Mouse (Mus musculus): ENCODE measurements around the gene Tcap. TPM values are rescaled to one million over a fixed set of nuclear protein-coding genes. Genes with fewer than 3 reads are reported as not detected.

The Tcap gene
- polyA plus RNA-seq, 1 experiment from 2014 or later, result 12.9 TPM

- H3K27ac ChIP-seq, result peak overlapping the region; percentile 79
- ATAC-seq (ENCODE audit: low FRiP score, low read depth), result no peak
Measured at GRCm38 (mm10) chr11:98357396-98358160, 26.0 kb upstream of the Tcap start.

GRCm38 (mm10) chr11:98358161-98359083 is 25.2 kb upstream of the Tcap start, which contains the start of gene Stard3:
TSS of gene Stard3 (plus strand) at chr11:98358368.
- H3K9ac ChIP-seq, result peak within 1 kb of the TSS; percentile 74
- H3K4me3 ChIP-seq, result peak within 1 kb of the TSS; percentile 66
- H3K4me2 ChIP-seq (replicated peaks), result peak within 1 kb of the TSS; percentile 85
- under 1% methylated on average over 60 of the region's 60 CpGs for WGBS
- peaks cover 45% of the 10 kb centered on the region for H3K4me1 ChIP-seq
- H3K36me3 ChIP-seq, result no peaks in the 10 kb centered on the region
- peak within 1 kb of the TSS; percentile 86 for H3K27ac ChIP-seq
- peaks cover 19% of the 10 kb centered on the region for H3K27me3 ChIP-seq
- H3K9me3 ChIP-seq, result no peaks in the 10 kb centered on the region
- ATAC-seq (ENCODE audit: low FRiP score, low read depth), result peak; percentile 90

More at GRCm38 (mm10) chr11:98357396-98358160, 26.0 kb upstream of the Tcap start:
- Histone ChIP-seq H3K36me3 (no peaks in the 10 kb centered on the region), H3K4me3 (peak overlapping the region; percentile 66), H3K4me1 (peaks cover 48% of the 10 kb centered on the region), H3K9ac (peak overlapping the region; percentile 74), H3K27me3 (peaks cover 28% of the 10 kb centered on the region), H3K9me3 (no peaks in the 10 kb centered on the region), H3K4me2 (replicated peaks) (peak overlapping the region; percentile 74)
- WGBS, result 7% methylated on average over 13 of the region's 13 CpGs

GRCm38 (mm10) chr11:98360866-98361521 is 22.6 kb upstream of the Tcap start:
- 80% methylated on average over 9 of the region's 9 CpGs for WGBS
- ATAC-seq (ENCODE audit: low FRiP score, low read depth), result no peak
- H3K27me3 ChIP-seq, result no peaks in the 10 kb centered on the region
- no peaks in the 10 kb centered on the region for H3K9me3 ChIP-seq
- no peak overlapping the region for H3K4me2 ChIP-seq (replicated peaks)
- peak overlapping the region; percentile 45 for H3K9ac ChIP-seq
- no peak overlapping the region for H3K27ac ChIP-seq
- H3K36me3 ChIP-seq, result no peaks in the 10 kb centered on the region
- no peak overlapping the region for H3K4me3 ChIP-seq
- peaks cover 23% of the 10 kb centered on the region for H3K4me1 ChIP-seq

GRCm38 (mm10) chr11:98363817-98364216 is 19.8 kb upstream of the Tcap start:
- Histone ChIP-seq H3K9me3 (no peaks in the 10 kb centered on the region), H3K4me3 (no peak overlapping the region), H3K36me3 (peaks cover 4% of the 10 kb centered on the region; the same call in 1 of the 2 replicates), H3K9ac (no peak overlapping the region), H3K4me2 (replicated peaks) (no peak overlapping the region), H3K27me3 (no peaks in the 10 kb centered on the region), H3K4me1 (peaks cover 10% of the 10 kb centered on the region), H3K27ac (no peak overlapping the region)
- 81% methylated on average over 5 of the region's 5 CpGs for WGBS
- no peak for ATAC-seq (ENCODE audit: low FRiP score, low read depth)

GRCm38 (mm10) chr11:98364410-98364809 is 19.2 kb upstream of the Tcap start:
- no peak overlapping the region for H3K27ac ChIP-seq
- H3K9me3 ChIP-seq, result no peaks in the 10 kb centered on the region
- no peak for ATAC-seq (ENCODE audit: low FRiP score, low read depth)
- H3K4me2 ChIP-seq (replicated peaks), result no peak overlapping the region
- no peak overlapping the region for H3K9ac ChIP-seq
- H3K27me3 ChIP-seq, result no peaks in the 10 kb centered on the region
- H3K36me3 ChIP-seq, result peaks cover 4% of the 10 kb centered on the region; the same call in 1 of the 2 replicates
- WGBS, result 91% methylated on average over 5 of the region's 5 CpGs
- peaks cover 5% of the 10 kb centered on the region for H3K4me1 ChIP-seq
- no peak overlapping the region for H3K4me3 ChIP-seq

- no peak for ATAC-seq (ENCODE audit: low FRiP score, low read depth)
- Histone ChIP-seq H3K36me3 (peaks cover 4% of the 10 kb centered on the region; the same call in 1 of the 2 replicates), H3K4me2 (replicated peaks) (no peak overlapping the region), H3K9me3 (no peaks in the 10 kb centered on the region), H3K4me3 (no peak overlapping the region), H3K9ac (no peak overlapping the region), H3K27me3 (no peaks in the 10 kb centered on the region), H3K4me1 (no peaks in the 10 kb centered on the region), H3K27ac (no peak overlapping the region)
- 73% methylated on average over 10 of the region's 10 CpGs for whole genome bisulfite sequencing
Measured at GRCm38 (mm10) chr11:98366290-98366689, 17.3 kb upstream of the Tcap start.

GRCm38 (mm10) chr11:98367171-98367862 is 16.3 kb upstream of the Tcap start:
- H3K27me3 ChIP-seq, result no peaks in the 10 kb centered on the region
- H3K9me3 ChIP-seq, result no peaks in the 10 kb centered on the region
- peaks cover 4% of the 10 kb centered on the region; the same call in 1 of the 2 replicates for H3K36me3 ChIP-seq
- no peak overlapping the region for H3K9ac ChIP-seq
- 81% methylated on average over 10 of the region's 10 CpGs for WGBS
- H3K27ac ChIP-seq, result no peak overlapping the region
- ATAC-seq (ENCODE audit: low FRiP score, low read depth), result no peak
- no peak overlapping the region for H3K4me2 ChIP-seq (replicated peaks)
- no peaks in the 10 kb centered on the region for H3K4me1 ChIP-seq
- H3K4me3 ChIP-seq, result no peak overlapping the region

GRCm38 (mm10) chr11:98367863-98368186 is 15.8 kb upstream of the Tcap start:
- 77% methylated on average over 7 of the region's 7 CpGs for WGBS
- ATAC-seq (ENCODE audit: low FRiP score, low read depth), result no peak
- no peaks in the 10 kb centered on the region for H3K4me1 ChIP-seq
- H3K27ac ChIP-seq, result no peak overlapping the region
- H3K9me3 ChIP-seq, result no peaks in the 10 kb centered on the region
- H3K36me3 ChIP-seq, result peaks cover 5% of the 10 kb centered on the region; the same call in 1 of the 2 replicates
- no peak overlapping the region for H3K4me2 ChIP-seq (replicated peaks)
- H3K27me3 ChIP-seq, result no peaks in the 10 kb centered on the region
- H3K4me3 ChIP-seq, result no peak overlapping the region
- H3K9ac ChIP-seq, result no peak overlapping the region

- Histone ChIP-seq H3K4me1 (no peaks in the 10 kb centered on the region), H3K9me3 (no peaks in the 10 kb centered on the region), H3K9ac (no peak overlapping the region), H3K27ac (no peak overlapping the region), H3K4me3 (no peak overlapping the region), H3K36me3 (peaks cover 14% of the 10 kb centered on the region; the same call in 1 of the 2 replicates), H3K27me3 (no peaks in the 10 kb centered on the region), H3K4me2 (replicated peaks) (no peak overlapping the region)
- 87% methylated on average over 6 of the region's 6 CpGs for whole genome bisulfite sequencing
- no peak for ATAC-seq (ENCODE audit: low FRiP score, low read depth)
Measured at GRCm38 (mm10) chr11:98369337-98369736, 14.3 kb upstream of the Tcap start.

- no peak overlapping the region for H3K4me2 ChIP-seq (replicated peaks)
- WGBS, result 64% methylated on average over 2 of the region's 2 CpGs
- H3K27ac ChIP-seq, result no peak overlapping the region
- peaks cover 27% of the 10 kb centered on the region for H3K36me3 ChIP-seq
- H3K4me1 ChIP-seq, result no peaks in the 10 kb centered on the region
- H3K27me3 ChIP-seq, result no peaks in the 10 kb centered on the region
- H3K9ac ChIP-seq, result no peak overlapping the region
- ATAC-seq (ENCODE audit: low FRiP score, low read depth), result no peak
- H3K4me3 ChIP-seq, result no peak overlapping the region
- no peaks in the 10 kb centered on the region for H3K9me3 ChIP-seq
Measured at GRCm38 (mm10) chr11:98370588-98370987, 13.0 kb upstream of the Tcap start.

GRCm38 (mm10) chr11:98371556-98372240 is 11.9 kb upstream of the Tcap start:
- no peak for ATAC-seq (ENCODE audit: low FRiP score, low read depth)
- no peak overlapping the region for H3K4me2 ChIP-seq (replicated peaks)
- no peaks in the 10 kb centered on the region for H3K9me3 ChIP-seq
- 55% methylated on average over 9 of the region's 10 CpGs for WGBS
- H3K27ac ChIP-seq, result no peak overlapping the region
- H3K36me3 ChIP-seq, result peaks cover 38% of the 10 kb centered on the region
- no peaks in the 10 kb centered on the region for H3K27me3 ChIP-seq
- H3K4me3 ChIP-seq, result no peak overlapping the region
- H3K4me1 ChIP-seq, result no peaks in the 10 kb centered on the region
- no peak overlapping the region for H3K9ac ChIP-seq
